10 mouse cellular contexts compared by ENCODE assay signal in the genomic region with DNA sequence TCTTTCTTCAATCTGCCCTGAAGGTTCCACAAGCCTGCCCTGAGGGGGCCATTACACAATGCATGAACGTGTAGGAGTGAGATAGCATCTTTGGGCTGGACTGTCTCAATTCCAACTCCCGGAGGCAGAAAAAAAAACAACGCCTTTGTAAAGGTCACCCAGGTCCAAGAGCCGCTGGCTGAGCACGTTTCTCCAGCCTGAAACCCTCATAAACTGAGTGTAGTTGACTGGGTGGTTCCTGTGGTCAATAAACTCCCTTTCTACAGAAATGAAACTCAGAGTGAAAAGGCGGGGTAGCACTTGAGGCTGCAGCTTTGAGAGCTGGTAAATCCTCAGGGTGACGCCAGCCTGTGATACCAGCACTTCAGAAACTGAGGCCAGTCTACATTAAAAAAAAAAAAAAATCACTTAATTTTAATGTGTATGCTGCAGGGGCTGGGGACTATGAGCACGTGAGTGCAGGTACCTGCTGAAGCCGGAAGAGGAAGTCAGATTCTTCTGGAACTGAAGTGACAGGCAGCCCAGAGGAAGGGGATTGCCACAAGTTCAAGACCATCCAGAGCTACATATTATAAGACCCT. TPM values are rescaled to one million over a fixed set of nuclear protein-coding genes. Genes with fewer than 3 reads are reported as not detected.
A peak's percentile ranks its signal among the peaks of the same experiment; 100 is the strongest.
DNase-seq lines count a peak whose midpoint lies in the region; ATAC-seq and TF ChIP-seq lines count a peak whose summit lies in the region.
"Had no signal": no experiment of that assay in that cellular context is flagged by ENCODE, and none has a peak within 500 bp of the region (broad histone marks: within the 10 kb centered on the region; RNA-seq: fewer than 3 reads in every experiment).

No protein-coding gene starts in this region.

- peaks cover 19% of the 10 kb centered on the region for H3K79me2 ChIP-seq in CH12.LX (replicated peaks; ENCODE audit: control insufficient read depth, extremely low read depth, insufficient read depth, poor library complexity, severe bottlenecking)

- H3K9ac ChIP-seq in lung, embryonic 16.5 days (ENCODE audit: low read length): no peak overlapping the region
- peak overlapping the region; percentile 48; the same call in 1 of the 2 replicates for H3K9ac ChIP-seq in CH12.LX (ENCODE audit: insufficient read depth, low read depth)
- no peak overlapping the region for H3K9ac ChIP-seq in midbrain, embryonic 15.5 days

- peak; percentile 56 for TF ChIP-seq EP300 in CH12.LX (IDR thresholded peaks at IDR 0.05; ENCODE audit: low read length)

- no peak for DNase-seq in lung, adult 2 months
- DNase-seq in CH12.LX (ENCODE audit: extremely low read depth): no peak
- peak; percentile 54 to 72 for DNase-seq in monocyte, adult 2 months (ENCODE audit: low read depth in 1 of 2, low spot score in 2 of 2)
- DNase-seq in layer of hippocampus, adult 18-20 months (ENCODE audit: low spot score in 2 of 2): no peak
- DNase-seq in right cerebral cortex, postnatal 36 days (ENCODE audit: low spot score in 2 of 2): no peak
- DNase-seq: cerebellum, postnatal 14 days had no signal

- H3K36me3 ChIP-seq in lung, embryonic 16.5 days (ENCODE audit: control insufficient read depth, insufficient read depth, low read length): no peaks in the 10 kb centered on the region
- H3K36me3 ChIP-seq in CH12.LX (replicated peaks in 1 of 2; ENCODE audit: control insufficient read depth in 1 of 2, insufficient read depth in 1 of 2, low read length in 1 of 2): peaks cover 0 to 7% of the 10 kb centered on the region in 2 experiments
- no peaks in the 10 kb centered on the region for H3K36me3 ChIP-seq in midbrain, embryonic 15.5 days (replicated peaks)

- TF ChIP-seq RAD21 in CH12.LX (IDR thresholded peaks at IDR 0.05; ENCODE audit: low read depth, low read length): no peak; the same call in 1 of the 2 replicates

- H3K27me3 ChIP-seq in lung, embryonic 16.5 days (ENCODE audit: control insufficient read depth, insufficient read depth, low read depth, low read length): no peaks in the 10 kb centered on the region
- H3K27me3 ChIP-seq in CH12.LX (replicated peaks): no peaks in the 10 kb centered on the region
- H3K27me3 ChIP-seq in midbrain, embryonic 15.5 days (replicated peaks): no peaks in the 10 kb centered on the region

- H3K4me1 ChIP-seq in lung, embryonic 16.5 days (replicated peaks; ENCODE audit: control insufficient read depth, insufficient read depth, low read length): peaks cover 20% of the 10 kb centered on the region
- peaks cover 15% of the 10 kb centered on the region for H3K4me1 ChIP-seq in lung, adult 2 months (ENCODE audit: control insufficient read depth, insufficient read depth, low read length)
- H3K4me1 ChIP-seq in CH12.LX (ENCODE audit: control insufficient read depth in 1 of 2, insufficient read depth in 2 of 2): peaks cover 14 to 55% of the 10 kb centered on the region in 2 experiments; a peak in 3 of 4 replicates
- H3K4me1 ChIP-seq in brown adipose tissue, adult 24 weeks (ENCODE audit: control insufficient read depth, insufficient read depth, insufficient read length, low read length): peaks cover 4% of the 10 kb centered on the region; the same call in 1 of the 2 replicates
- peaks cover 24% of the 10 kb centered on the region for H3K4me1 ChIP-seq in midbrain, embryonic 15.5 days

- peak overlapping the region; percentile 50 for H3K27ac ChIP-seq in lung, embryonic 16.5 days (ENCODE audit: low read length)
- H3K27ac ChIP-seq in CH12.LX (ENCODE audit: insufficient read depth, low read depth): no peak overlapping the region
- H3K27ac ChIP-seq in brown adipose tissue, adult 24 weeks (replicated peaks; ENCODE audit: low read depth, low read length): peak overlapping the region; percentile 39; the same call in 1 of the 2 replicates
- H3K27ac ChIP-seq in midbrain, embryonic 15.5 days: no peak overlapping the region

- ATAC-seq in lung, embryonic 16.5 days (ENCODE audit: low read depth): no peak
- ATAC-seq in midbrain, embryonic 15.5 days (replicated peaks): no peak
- ATAC-seq: inflammation-experienced regulatory T-cells, adult 6 months had no signal

- dilution Hi-C loops in CH12.LX (cut with MboI; ENCODE audit: extremely low pct_ligation_motif_present, extremely low pct_unique_long_range_greater_than_20kb, low sequenced_read_pairs): no loop called here

- no peak overlapping the region for H3K4me3 ChIP-seq in lung, embryonic 16.5 days (ENCODE audit: low read length)
- H3K4me3 ChIP-seq in lung, adult 2 months (replicated peaks; ENCODE audit: extremely low read depth, low read depth, low read length): no peak overlapping the region
- H3K4me3 ChIP-seq in CH12.LX (replicated peaks in 1 of 3; ENCODE audit: low read depth in 2 of 3, low read length in 2 of 3, poor library complexity in 1 of 3): peak overlapping the region in 1 of 3 experiments; percentile 2
- no peak overlapping the region for H3K4me3 ChIP-seq in brown adipose tissue, adult 24 weeks (ENCODE audit: insufficient read depth, low read depth, low read length)
- no peak overlapping the region for H3K4me3 ChIP-seq in midbrain, embryonic 15.5 days

- WGBS in lung, embryonic 16.5 days: 31% methylated on average over 9 of the region's 9 CpGs
- WGBS in lung, adult 2 months: 36% methylated on average over 9 of the region's 9 CpGs
- WGBS in midbrain, embryonic 15.5 days: 65% methylated on average over 9 of the region's 9 CpGs

- no peak for TF ChIP-seq POLR2A in lung, adult 2 months (IDR thresholded peaks at IDR 0.05; ENCODE audit: borderline replicate concordance, extremely low read depth, low read depth, low read length)
- TF ChIP-seq POLR2A in CH12.LX (IDR thresholded peaks at IDR 0.05; ENCODE audit: low read depth, low read length): no peak

- peak overlapping the region; percentile 2; the same call in 1 of the 2 replicates for H3K4me2 ChIP-seq in lung, embryonic 16.5 days (ENCODE audit: low read depth, low read length)
- peak overlapping the region; percentile 42 for H3K4me2 ChIP-seq in CH12.LX (ENCODE audit: insufficient read depth, low read depth, poor library complexity, severe bottlenecking)
- H3K4me2 ChIP-seq in midbrain, embryonic 15.5 days: no peak overlapping the region

- in situ Hi-C loops in CH12.LX (cut with MboI; ENCODE audit: low pct_ligation_motif_present, low pct_unique_long_range_greater_than_20kb, low sequenced_read_pairs): no loop called here

- H3K9me3 ChIP-seq in lung, embryonic 16.5 days (ENCODE audit: control insufficient read depth, low read length): no peaks in the 10 kb centered on the region
- H3K9me3 ChIP-seq in CH12.LX (replicated peaks; ENCODE audit: low read length): no peaks in the 10 kb centered on the region
- H3K9me3 ChIP-seq in midbrain, embryonic 15.5 days: no peaks in the 10 kb centered on the region

- no peak for TF ChIP-seq CTCF in lung, adult 2 months (IDR thresholded peaks at IDR 0.05; ENCODE audit: insufficient read depth, low read length)
- no peak for TF ChIP-seq CTCF in CH12.LX (conservative IDR thresholded peaks at IDR 0.05 in 1 of 2, IDR thresholded peaks at IDR 0.05 in 1 of 2; ENCODE audit: low read depth in 2 of 2, low read length in 2 of 2)

TF ChIP-seq in CH12.LX, 34 proteins besides CTCF, POLR2A, EP300 and RAD21 (continues in another document):
- 0 out of 2 replicates have a peak, but pooled peaks have one; percentile 8 for TF ChIP-seq SMC3 (IDR thresholded peaks at IDR 0.05; ENCODE audit: low read depth, low read length)
- no peak for TF ChIP-seq GABPA (IDR thresholded peaks at IDR 0.05; ENCODE audit: insufficient replicate concordance, low read depth, low read length)
- no peak for TF ChIP-seq PAX5 (IDR thresholded peaks at IDR 0.05; ENCODE audit: low read length)
- TF ChIP-seq CHD2 (IDR thresholded peaks at IDR 0.05; ENCODE audit: low read length): no peak
- peak; percentile 77 for TF ChIP-seq ELF1 (IDR thresholded peaks at IDR 0.05; ENCODE audit: low read depth, low read length)
- TF ChIP-seq ZKSCAN1 (IDR thresholded peaks at IDR 0.05; ENCODE audit: borderline replicate concordance, low read depth, low read length): no peak
- TF ChIP-seq USF2 (conservative IDR thresholded peaks at IDR 0.05; ENCODE audit: low read depth, low read length): no peak; the same call in 1 of the 2 replicates
- TF ChIP-seq E2F4 (IDR thresholded peaks at IDR 0.05; ENCODE audit: insufficient replicate concordance, low read depth, low read length): no peak
- no peak for TF ChIP-seq ZMIZ1 (IDR thresholded peaks at IDR 0.05; ENCODE audit: low read depth, low read length)
- TF ChIP-seq MAFK (IDR thresholded peaks at IDR 0.05; ENCODE audit: insufficient replicate concordance, low read length): no peak
- TF ChIP-seq MAX (IDR thresholded peaks at IDR 0.05; ENCODE audit: low read length): peak; percentile 58
- no peak; the same call in 1 of the 2 replicates for TF ChIP-seq RCOR1 (conservative IDR thresholded peaks at IDR 0.05; ENCODE audit: low read depth, low read length)
- no peak for TF ChIP-seq NELFE (IDR thresholded peaks at IDR 0.05; ENCODE audit: low read depth, low read length)
- no peak; the same call in 1 of the 2 replicates for TF ChIP-seq JUND (conservative IDR thresholded peaks at IDR 0.05; ENCODE audit: low read depth, low read length)
- peak; percentile 75; the same call in 1 of the 2 replicates for TF ChIP-seq MXI1 (IDR thresholded peaks at IDR 0.05; ENCODE audit: low read depth, low read length)
- TF ChIP-seq CHD1 (IDR thresholded peaks at IDR 0.05; ENCODE audit: low read depth, low read length): no peak
- TF ChIP-seq TBP (conservative IDR thresholded peaks at IDR 0.05; ENCODE audit: low read depth, low read length): no peak
- no peak for TF ChIP-seq POLR2AphosphoS2 (IDR thresholded peaks at IDR 0.05; ENCODE audit: low read depth, low read length)
- peak; percentile 94 for TF ChIP-seq BHLHE40 (IDR thresholded peaks at IDR 0.05; ENCODE audit: low read depth, low read length)
- TF ChIP-seq UBTF (IDR thresholded peaks at IDR 0.05; ENCODE audit: low read depth, low read length): no peak
- TF ChIP-seq KAT2A (IDR thresholded peaks at IDR 0.05; ENCODE audit: insufficient replicate concordance, low read length): no peak
- TF ChIP-seq ZNF384 (IDR thresholded peaks at IDR 0.05; ENCODE audit: low read depth, low read length): peak; percentile 80
- TF ChIP-seq USF1 (IDR thresholded peaks at IDR 0.05; ENCODE audit: low read depth, low read length): no peak

RNA-seq across cellular contexts. Expression of a gene that starts 2.5 kb away (rescaled TPM):
- polyA plus RNA-seq in lung, embryonic 16.5 days (2015; fragmentation: Nextera tagmentation; extraction: Ambion mirVana): 7.3 and 8.3 TPM in 2 replicates
- polyA plus RNA-seq in lung, adult 2 months (2012; rRNA removed): 17.7 and 20.5 TPM in 2 replicates
- 12.5 and 14.4 TPM in 2 replicates for total RNA-seq in CH12.LX (2012; rRNA removed)
- total RNA-seq in CH12.LX (2014; rRNA removed): 12.0 and 13.5 TPM in 2 replicates
- 17.6 and 22.4 TPM in 2 replicates for polyA plus RNA-seq in CH12.LX (2012; ENCODE audit: insufficient read length, low read depth)
- polyA plus RNA-seq in brown adipose tissue, adult 24 weeks (2012; ENCODE audit: insufficient read depth, insufficient read length, missing spikeins): 3.8 and 6.7 TPM in 2 replicates
- total RNA-seq in layer of hippocampus, adult 18-20 months (2021): 10 to 100 TPM; 43.7 to 44.5 TPM
- 28.3 and 31.8 TPM in 2 replicates for polyA plus RNA-seq in midbrain, embryonic 15.5 days (2015; fragmentation: Nextera tagmentation; extraction: Ambion mirVana)

Comparison
In these comparisons a context has a peak if more than half of its experiments do, and no peak if none do; other contexts are left out.
1. H3K27ac ChIP-seq: peak in lung, embryonic 16.5 days (single experiment) and brown adipose tissue, adult 24 weeks (single experiment); none in CH12.LX (single experiment) and midbrain, embryonic 15.5 days (single experiment).
2. DNase-seq: peak in monocyte, adult 2 months (2 of 2); none in lung, adult 2 months (single experiment), CH12.LX (single experiment), layer of hippocampus, adult 18-20 months (0 of 2) and right cerebral cortex, postnatal 36 days (0 of 2).